Mouse (Mus musculus): ENCODE data around the gene Gm10097. TPM values are rescaled to one million over a fixed set of nuclear protein-coding genes. Genes with fewer than 3 reads are reported as not detected.

Gene Gm10097
- total and polyA plus RNA-seq, 2 experiments from 2014 or later = 0.10 TPM; not detected in 1

- ATAC-seq (ENCODE audit: low FRiP score) (no peak), DNase-seq (ENCODE audit: low spot score) (no peak)
- H3K4me1 ChIP-seq (ENCODE audit: insufficient read depth, low read length) = no peaks in the 10 kb centered on the region
- no peak for TF ChIP-seq CTCF (IDR thresholded peaks at IDR 0.05)
- no peak overlapping the region for H3K4me3 ChIP-seq (ENCODE audit: low read depth, low read length)
- peaks cover 43% of the 10 kb centered on the region for H3K36me3 ChIP-seq (ENCODE audit: insufficient read depth, low read length)
- no peak overlapping the region for H3K4me2 ChIP-seq (ENCODE audit: low read depth, low read length, poor library complexity, severe bottlenecking)
- H3K9me3 ChIP-seq (ENCODE audit: low read length) = no peaks in the 10 kb centered on the region
- H3K27ac ChIP-seq (ENCODE audit: low read depth, low read length) = no peak overlapping the region
- H3K9ac ChIP-seq (replicated peaks; ENCODE audit: low read length, poor library complexity, severe bottlenecking) = no peak overlapping the region
- 83% methylated on average over 5 of the region's 5 CpGs for WGBS
- no peaks in the 10 kb centered on the region for H3K27me3 ChIP-seq (ENCODE audit: insufficient read depth, low read length)
Measured at GRCm38 (mm10) chr10:5116155-5116554, 47.2 kb downstream of the Gm10097 start.

- ATAC-seq (ENCODE audit: low FRiP score) (no peak), DNase-seq (ENCODE audit: low spot score) (no peak)
- H3K27ac ChIP-seq (ENCODE audit: low read depth, low read length) = no peak overlapping the region
- H3K4me2 ChIP-seq (ENCODE audit: low read depth, low read length, poor library complexity, severe bottlenecking) = no peak overlapping the region
- H3K9me3 ChIP-seq (ENCODE audit: low read length) = no peaks in the 10 kb centered on the region
- no peak overlapping the region for H3K9ac ChIP-seq (replicated peaks; ENCODE audit: low read length, poor library complexity, severe bottlenecking)
- H3K4me3 ChIP-seq (ENCODE audit: low read depth, low read length) = no peak overlapping the region
- H3K4me1 ChIP-seq (ENCODE audit: insufficient read depth, low read length) = no peaks in the 10 kb centered on the region
- no peaks in the 10 kb centered on the region for H3K27me3 ChIP-seq (ENCODE audit: insufficient read depth, low read length)
- TF ChIP-seq CTCF (IDR thresholded peaks at IDR 0.05) = no peak
- WGBS = 85% methylated on average over 6 of the region's 6 CpGs
- peaks cover 38% of the 10 kb centered on the region for H3K36me3 ChIP-seq (ENCODE audit: insufficient read depth, low read length)
Measured at GRCm38 (mm10) chr10:5116720-5117119, 47.7 kb downstream of the Gm10097 start.

All from midbrain, postnatal 0 days (tissue).